8 mouse cellular contexts compared by ENCODE assay signal in the genomic region with DNA sequence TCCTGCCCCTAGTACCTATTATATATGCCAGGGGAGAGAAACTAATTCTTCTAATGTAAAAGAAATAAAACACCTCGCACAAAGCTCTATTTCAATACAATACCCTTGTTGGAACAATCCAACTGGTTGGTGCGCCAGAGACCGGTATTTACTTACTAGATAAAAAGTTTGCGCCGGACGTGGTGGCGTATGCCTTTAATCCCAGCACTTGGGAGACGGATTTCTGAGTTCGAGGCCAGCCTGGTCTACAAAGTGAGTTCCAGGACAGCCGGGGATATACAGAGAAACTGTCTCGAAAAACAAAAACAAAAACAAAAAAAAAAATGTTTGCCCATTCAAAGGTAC. TPM values are rescaled to one million over a fixed set of nuclear protein-coding genes. Genes with fewer than 3 reads are reported as not detected.
A peak's percentile ranks its signal among the peaks of the same experiment; 100 is the strongest.
DNase-seq lines count a peak whose midpoint lies in the region; ATAC-seq and TF ChIP-seq lines count a peak whose summit lies in the region.

No protein-coding gene starts in this region.

- peak overlapping the region; percentile 91 for H3K9ac ChIP-seq in lung, embryonic 15.5 days
- H3K9ac ChIP-seq in intestine, embryonic 14.5 days (ENCODE audit: low read length): peak overlapping the region; percentile 99
- peak overlapping the region; percentile 97; the same call in 1 of the 2 replicates for H3K9ac ChIP-seq in neural tube, embryonic 12.5 days

- no peak for TF ChIP-seq CTCF in cortical plate, adult 2 months (IDR thresholded peaks at IDR 0.05; ENCODE audit: extremely low read depth, insufficient read depth, low read length)

- peak overlapping the region; percentile 83 for H3K4me2 ChIP-seq in lung, embryonic 15.5 days
- peak overlapping the region; percentile 78 for H3K4me2 ChIP-seq in intestine, embryonic 14.5 days (ENCODE audit: low read length)
- H3K4me2 ChIP-seq in neural tube, embryonic 12.5 days (replicated peaks): peak overlapping the region; percentile 62

- H3K27me3 ChIP-seq in lung, embryonic 15.5 days: no peaks in the 10 kb centered on the region
- no peaks in the 10 kb centered on the region for H3K27me3 ChIP-seq in intestine, embryonic 14.5 days (replicated peaks; ENCODE audit: control insufficient read depth, insufficient read depth, low read length)
- H3K27me3 ChIP-seq in neural tube, embryonic 12.5 days (replicated peaks): no peaks in the 10 kb centered on the region

- 0% methylated on average over 11 of the region's 11 CpGs for WGBS in lung, embryonic 15.5 days
- under 1% methylated on average over 11 of the region's 11 CpGs for WGBS in intestine, embryonic 14.5 days
- WGBS in neural tube, embryonic 12.5 days: 1% methylated on average over 11 of the region's 11 CpGs

- H3K36me3 ChIP-seq in lung, embryonic 15.5 days: 0 out of 2 replicates have a peak, but pooled peaks cover 2% of the 10 kb centered on the region
- peaks cover 17% of the 10 kb centered on the region; the same call in 1 of the 2 replicates for H3K36me3 ChIP-seq in intestine, embryonic 14.5 days (ENCODE audit: control insufficient read depth, insufficient read depth, low read length)
- no peaks in the 10 kb centered on the region; the same call in 1 of the 2 replicates for H3K36me3 ChIP-seq in neural tube, embryonic 12.5 days

- TF ChIP-seq POLR2A in cortical plate, adult 2 months (IDR thresholded peaks at IDR 0.05; ENCODE audit: extremely low read depth, insufficient read depth, low read length): no peak

- H3K27ac ChIP-seq in lung, embryonic 15.5 days: 0 out of 2 replicates have a peak overlapping the region, but pooled peaks have one; percentile 98
- no peak overlapping the region for H3K27ac ChIP-seq in cortical plate, adult 2 months (ENCODE audit: insufficient read depth, low read length)
- 0 out of 2 replicates have a peak overlapping the region, but pooled peaks have one; percentile 18 for H3K27ac ChIP-seq in intestine, embryonic 14.5 days (ENCODE audit: low read depth)
- no peak overlapping the region for H3K27ac ChIP-seq in neural tube, embryonic 12.5 days

- no peaks in the 10 kb centered on the region for H3K9me3 ChIP-seq in lung, embryonic 15.5 days
- H3K9me3 ChIP-seq in intestine, embryonic 14.5 days (ENCODE audit: control insufficient read depth, low read length): no peaks in the 10 kb centered on the region
- H3K9me3 ChIP-seq in neural tube, embryonic 12.5 days: no peaks in the 10 kb centered on the region

- no peak for ATAC-seq in lung, embryonic 15.5 days (ENCODE audit: borderline replicate concordance, extremely low read depth, low FRiP score, low TSS enrichment)
- ATAC-seq in intestine, embryonic 14.5 days (replicated peaks; ENCODE audit: low FRiP score, low TSS enrichment, low read depth): no peak
- no peak for ATAC-seq in neural tube, embryonic 12.5 days (ENCODE audit: low FRiP score, low read depth)

- H3K4me3 ChIP-seq in lung, embryonic 15.5 days: peak overlapping the region; percentile 77
- H3K4me3 ChIP-seq in cortical plate, adult 2 months (ENCODE audit: insufficient read depth, low read length): peak overlapping the region; percentile 72; the same call in 1 of the 2 replicates
- peak overlapping the region; percentile 93 for H3K4me3 ChIP-seq in intestine, embryonic 14.5 days (ENCODE audit: low read depth, low read length)
- peak overlapping the region; percentile 84 for H3K4me3 ChIP-seq in neural tube, embryonic 12.5 days

- no peak for DNase-seq in lung, postnatal 25 days (ENCODE audit: low spot score)
- no peak for DNase-seq in intestine, embryonic 14.5 days (ENCODE audit: low spot score)
- no peak for DNase-seq in left cerebral cortex, adult 8-10 months (ENCODE audit: low spot score in 2 of 2)
- DNase-seq in T-cell, adult 2 months (ENCODE audit: low spot score): no peak
- DNase-seq in layer of hippocampus, postnatal 14 days (ENCODE audit: low spot score in 2 of 2): no peak

- peaks cover 48% of the 10 kb centered on the region for H3K4me1 ChIP-seq in lung, embryonic 15.5 days
- H3K4me1 ChIP-seq in cortical plate, adult 2 months (ENCODE audit: control insufficient read depth, insufficient read depth, low read length): 0 out of 2 replicates have a peak, but pooled peaks cover 2% of the 10 kb centered on the region
- peaks cover 32% of the 10 kb centered on the region for H3K4me1 ChIP-seq in intestine, embryonic 14.5 days (replicated peaks; ENCODE audit: control insufficient read depth, insufficient read depth, low read length)
- H3K4me1 ChIP-seq in neural tube, embryonic 12.5 days: peaks cover 14% of the 10 kb centered on the region

RNA-seq across cellular contexts. Expression of a gene that starts 1.2 kb away (rescaled TPM):
- 24.2 and 25.9 TPM in 2 replicates for polyA plus RNA-seq in lung, embryonic 15.5 days (2015; fragmentation: Nextera tagmentation; extraction: Ambion mirVana)
- 5.6 and 5.9 TPM in 2 replicates for polyA plus RNA-seq in cortical plate, adult 2 months (2012; rRNA removed)
- 21.1 and 22.9 TPM in 2 replicates for polyA plus RNA-seq in intestine, embryonic 14.5 days (2014; fragmentation: Nextera tagmentation; extraction: Ambion mirVana)
- polyA plus RNA-seq in neural tube, embryonic 12.5 days (2016; fragmentation: Nextera tagmentation; extraction: Ambion mirVana): 12.9 and 14.6 TPM in 2 replicates
- 1 to 10 TPM; 4.4 to 6.1 (median 5.4) TPM for total RNA-seq in left cerebral cortex, adult 8-10 months (2022)
- 1 to 10 TPM; 3.4 to 4.4 TPM for total RNA-seq in layer of hippocampus, postnatal 14 days (2021)

RNA-seq across cellular contexts. Expression of a gene that starts 1.4 kb away (rescaled TPM):
- polyA plus RNA-seq in lung, embryonic 15.5 days (2015; fragmentation: Nextera tagmentation; extraction: Ambion mirVana): 108 and 116 TPM in 2 replicates
- polyA plus RNA-seq in cortical plate, adult 2 months (2012; rRNA removed): 84.6 and 85.6 TPM in 2 replicates
- 134 and 139 TPM in 2 replicates for polyA plus RNA-seq in intestine, embryonic 14.5 days (2014; fragmentation: Nextera tagmentation; extraction: Ambion mirVana)
- polyA plus RNA-seq in neural tube, embryonic 12.5 days (2016; fragmentation: Nextera tagmentation; extraction: Ambion mirVana): 87.2 and 88.9 TPM in 2 replicates
- total RNA-seq in left cerebral cortex, adult 8-10 months (2022): 10 to 100 TPM; 81.2 to 90.5 (median 83.9) TPM
- 10 to 100 TPM; 65.8 to 66.5 TPM for total RNA-seq in layer of hippocampus, postnatal 14 days (2021)

Comparison
In these comparisons a context has a peak if more than half of its experiments do, and no peak if none do; other contexts are left out.
1. H3K27ac ChIP-seq: peak in lung, embryonic 15.5 days (single experiment) and intestine, embryonic 14.5 days (single experiment); none in cortical plate, adult 2 months (single experiment) and neural tube, embryonic 12.5 days (single experiment).
2. Peak in every context shown above with its lines, with median percentiles within 50 percentile points of each other: H3K4me2 ChIP-seq, H3K4me3 ChIP-seq and H3K9ac ChIP-seq.